Mouse (Mus musculus) C2C12 (cell line): ENCODE measurements around the gene Gp1ba. TPM values are rescaled to one million over a fixed set of nuclear protein-coding genes. Genes with fewer than 3 reads are reported as not detected.

Experiments used
- H3K27me3 ChIP-seq: one replicate; pipeline ENCODE4 v1.6.1; 2011; ENCODE audit not compliant: control insufficient read depth, insufficient read depth, insufficient read length
- H3K36me3 ChIP-seq: one replicate; pipeline ENCODE4 v1.6.1; 2011; ENCODE audit not compliant: control insufficient read depth, insufficient read depth
- H3K4me3 ChIP-seq: one replicate; pipeline ENCODE4 v1.5.1; 2011; ENCODE audit warnings: mild to moderate bottlenecking, control low read depth; ENCODE audit not compliant: poor library complexity, insufficient read depth, severe bottlenecking
- H3K79me2 ChIP-seq: one replicate; pipeline ENCODE4 v1.6.1; 2011; ENCODE audit not compliant: control insufficient read depth, insufficient read depth
- H3K79me3 ChIP-seq: one replicate; pipeline ENCODE4 v1.6.1; 2011; ENCODE audit warnings: low read depth, control low read depth
- H3ac ChIP-seq: one replicate; pipeline ENCODE3; 2011; ENCODE audit warnings: low read depth; ENCODE audit not compliant: control insufficient read depth, insufficient read length
- CEBPB ChIP-seq: IDR thresholded peaks from one replicate; pipeline ENCODE4 v1.6.1; 2011; ENCODE audit warnings: low read depth, mild to moderate bottlenecking, control low read depth, moderate library complexity
- CTCF ChIP-seq: IDR thresholded peaks from one replicate; pipeline ENCODE4 v1.5.1; 2011; ENCODE audit not compliant: control insufficient read depth, insufficient read depth, insufficient read length
- FOSL1 ChIP-seq: IDR thresholded peaks from one replicate; pipeline ENCODE4 v1.8.0; 2011; ENCODE audit warnings: mild to moderate bottlenecking, low read length; ENCODE audit not compliant: poor library complexity, insufficient read depth, severe bottlenecking
- MAX ChIP-seq: IDR thresholded peaks from one replicate; pipeline ENCODE4 v1.6.1; 2011; ENCODE audit warnings: mild to moderate bottlenecking, control low read depth
- MYOD1 ChIP-seq: IDR thresholded peaks from one replicate; pipeline ENCODE4 v1.6.1; 2011; ENCODE audit warnings: low read depth; ENCODE audit not compliant: control insufficient read depth, insufficient read length
- MYOG ChIP-seq: IDR thresholded peaks from one replicate; pipeline ENCODE4 v1.6.1; 2011; ENCODE audit not compliant: control insufficient read depth, insufficient read length; ENCODE audit errors: extremely low read depth
- USF1 ChIP-seq: IDR thresholded peaks from one replicate; pipeline ENCODE4 v1.6.1; 2011; ENCODE audit warnings: low read depth, mild to moderate bottlenecking, control low read depth, moderate library complexity
- polyA plus RNA-seq: library from polyadenylated mRNA; unstranded; fragments of >200 nt; fragmentation: generic; extraction: Trizol; gene quantifications from one replicate; pipeline ENCODE4 v1.2.1, GENCODE M21; 2012; ENCODE audit warnings: missing spikeins

Gp1ba gene
- polyA plus RNA-seq, 1 experiment, result 0.13 TPM

GRCm38 (mm10) chr11:70653345-70654197, 14.6 kb downstream of the Gp1ba start:
- H3K4me3 ChIP-seq, result peak overlapping the region; percentile 99
- TF ChIP-seq MYOD1 (no peak), MAX (peak; percentile 31)
- peaks cover 66% of the 10 kb centered on the region for H3K79me3 ChIP-seq
- no peaks in the 10 kb centered on the region for H3K27me3 ChIP-seq
- H3ac ChIP-seq, result peak overlapping the region; percentile 91
- H3K79me2 ChIP-seq, result peaks cover 94% of the 10 kb centered on the region
- peaks cover 51% of the 10 kb centered on the region for H3K36me3 ChIP-seq

- peaks cover 50% of the 10 kb centered on the region for H3K36me3 ChIP-seq
- H3ac ChIP-seq, result peak within 1 kb of the TSS; percentile 91
- peaks cover 94% of the 10 kb centered on the region for H3K79me2 ChIP-seq
- TF ChIP-seq USF1, result no peak
- no peak for TF ChIP-seq CEBPB
- no peak for TF ChIP-seq MYOG
- TF ChIP-seq MYOD1, result no peak
- no peak for TF ChIP-seq CTCF
- TF ChIP-seq FOSL1, result no peak
- peak; percentile 46 for TF ChIP-seq MAX
- H3K27me3 ChIP-seq, result no peaks in the 10 kb centered on the region
- H3K79me3 ChIP-seq, result peaks cover 72% of the 10 kb centered on the region
- H3K4me3 ChIP-seq, result peak within 1 kb of the TSS; percentile 99
These were observed 15.4 kb downstream of the Gp1ba start, which contains the start of gene Pfn1 for GRCm38 (mm10) chr11:70654198-70654922. TSS of gene Pfn1 (minus strand) at chr11:70654644.

GRCm38 (mm10) chr11:70654923-70655570, 16.1 kb downstream of the Gp1ba start:
- H3K4me3 ChIP-seq, result peak overlapping the region; percentile 99
- TF ChIP-seq MAX (peak; percentile 69), USF1 (no peak)
- no peaks in the 10 kb centered on the region for H3K27me3 ChIP-seq
- peaks cover 50% of the 10 kb centered on the region for H3K36me3 ChIP-seq
- H3K79me2 ChIP-seq, result peaks cover 94% of the 10 kb centered on the region
- peaks cover 71% of the 10 kb centered on the region for H3K79me3 ChIP-seq
- H3ac ChIP-seq, result peak overlapping the region; percentile 85

GRCm38 (mm10) chr11:70655571-70656455, 16.9 kb downstream of the Gp1ba start:
- no peaks in the 10 kb centered on the region for H3K27me3 ChIP-seq
- peaks cover 94% of the 10 kb centered on the region for H3K79me2 ChIP-seq
- H3K4me3 ChIP-seq, result peak overlapping the region; percentile 99
- peaks cover 71% of the 10 kb centered on the region for H3K79me3 ChIP-seq
- H3K36me3 ChIP-seq, result peaks cover 50% of the 10 kb centered on the region
- H3ac ChIP-seq, result peak overlapping the region; percentile 85
- TF ChIP-seq MYOD1, result peak; percentile 83
- TF ChIP-seq MYOG, result no peak
- TF ChIP-seq MAX, result peak; percentile 98
- TF ChIP-seq USF1, result peak; percentile 59

GRCm38 (mm10) chr11:70656456-70656927, 17.6 kb downstream of the Gp1ba start:
- H3K79me3 ChIP-seq, result peaks cover 68% of the 10 kb centered on the region
- H3K27me3 ChIP-seq, result no peaks in the 10 kb centered on the region
- peak overlapping the region; percentile 99 for H3K4me3 ChIP-seq
- TF ChIP-seq USF1 (peak; percentile 11), MYOG (no peak), MAX (peak; percentile 83)
- H3ac ChIP-seq, result peak overlapping the region; percentile 85
- peaks cover 50% of the 10 kb centered on the region for H3K36me3 ChIP-seq
- H3K79me2 ChIP-seq, result peaks cover 94% of the 10 kb centered on the region
